Mouse (Mus musculus) brain, embryonic 14.5 days (tissue): ENCODE measurements around the gene Ttc32. TPM values are rescaled to one million over a fixed set of nuclear protein-coding genes. Genes with fewer than 3 reads are reported as not detected.
A peak's percentile ranks its signal among the peaks of the same experiment; 100 is the strongest.

ENCODE experiments used
- DNase-seq: peaks from one replicate; pipeline ENCODE4 v3.0.0-alpha.2; 2011; ENCODE audit warnings: low read depth
- CTCF ChIP-seq: fragments of 200-500 bp; IDR thresholded peaks from 2 replicates; pipeline ENCODE4 v1.5.1; 2012; ENCODE audit warnings: inconsistent platforms, mild to moderate bottlenecking, moderate library complexity, borderline replicate concordance; ENCODE audit not compliant: insufficient read depth, insufficient read length; ENCODE audit errors: extremely low read depth
- POLR2A ChIP-seq: fragments of 200-500 bp; IDR thresholded peaks from 2 replicates; pipeline ENCODE4 v1.6.1; 2012; ENCODE audit warnings: mild to moderate bottlenecking, inconsistent platforms, borderline replicate concordance; ENCODE audit not compliant: poor library complexity, insufficient read depth, insufficient read length, severe bottlenecking; ENCODE audit errors: extremely low read depth
- polyA plus RNA-seq: library from polyadenylated mRNA; depleted of rRNA; stranded (reverse); fragments of >200 nt; gene quantifications from 2 replicates; pipeline ENCODE4 v1.2.3, GENCODE M21; 2012; rRNA removed

Ttc32 gene
- polyA plus RNA-seq = 5.8 and 9.1 TPM in 2 replicates

DNA sequence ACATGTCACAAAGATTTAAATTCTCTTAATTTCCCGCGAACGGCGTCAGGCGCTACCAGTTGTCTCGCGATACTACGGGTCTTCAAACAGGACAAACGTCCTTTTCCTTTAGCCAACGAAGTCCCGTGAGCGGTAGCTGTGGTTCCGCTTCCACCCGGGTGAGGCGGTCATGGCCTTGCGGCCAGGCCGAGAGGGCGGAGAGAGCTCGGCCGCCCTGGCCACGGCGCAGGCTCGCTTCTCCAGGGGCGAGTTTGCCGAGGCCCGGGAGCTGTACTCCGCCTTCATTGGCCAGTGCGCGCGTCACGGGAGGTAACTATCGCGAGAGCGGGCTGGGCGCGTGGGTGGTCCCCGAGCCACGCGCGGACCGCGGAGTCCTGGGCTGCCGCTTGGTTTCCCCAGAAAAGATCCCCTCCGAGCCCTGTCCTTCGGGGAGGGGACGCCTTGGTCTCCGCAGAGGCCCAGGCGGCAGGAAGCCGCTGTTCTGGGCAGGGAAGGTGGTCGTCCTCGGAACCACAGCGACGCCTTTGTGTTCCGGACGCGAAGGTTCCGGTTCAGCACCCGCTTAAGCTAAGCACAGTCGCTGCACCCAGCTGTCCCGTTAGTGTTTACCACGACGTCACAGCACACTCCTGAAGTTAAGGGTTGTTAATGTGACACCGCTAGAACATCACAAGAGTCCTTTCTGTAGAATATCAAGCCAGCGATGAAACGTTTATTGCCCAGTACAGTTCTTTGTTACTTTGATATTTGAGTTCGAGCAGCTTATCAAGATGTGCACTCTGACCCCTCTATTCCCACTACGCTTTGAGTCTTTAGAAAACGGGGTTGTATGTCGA, at the start of gene Ttc32:
Ttc32 (plus strand) TSS at position 110 of the 836 bp plus-strand sequence.
- peak; percentile 97 for DNase-seq
- TF ChIP-seq POLR2A = peak; percentile 85
- no peak; the same call in 1 of the 2 replicates for TF ChIP-seq CTCF

DNA sequence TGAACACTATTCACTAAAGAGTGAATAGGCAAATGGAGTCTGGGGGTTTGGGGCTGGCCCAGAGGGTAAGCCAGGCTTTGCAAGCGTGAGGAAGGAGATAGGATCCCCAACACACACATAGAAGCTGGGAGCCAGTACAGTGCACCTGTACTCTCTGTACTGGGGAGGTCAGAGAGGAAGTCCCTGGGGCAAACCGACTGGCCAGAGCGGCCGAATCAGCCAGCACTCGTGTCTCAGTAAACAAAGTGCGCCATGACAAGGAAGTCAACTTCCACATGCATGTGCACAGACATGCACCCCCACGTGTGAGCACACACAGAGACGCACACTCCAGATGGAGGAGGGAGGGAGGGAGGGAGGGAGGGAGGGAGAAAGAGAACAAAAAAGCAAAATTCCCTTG, 36.6 kb upstream of the Ttc32 start:
- TF ChIP-seq POLR2A (no peak), CTCF (no peak)
- no peak for DNase-seq

DNA sequence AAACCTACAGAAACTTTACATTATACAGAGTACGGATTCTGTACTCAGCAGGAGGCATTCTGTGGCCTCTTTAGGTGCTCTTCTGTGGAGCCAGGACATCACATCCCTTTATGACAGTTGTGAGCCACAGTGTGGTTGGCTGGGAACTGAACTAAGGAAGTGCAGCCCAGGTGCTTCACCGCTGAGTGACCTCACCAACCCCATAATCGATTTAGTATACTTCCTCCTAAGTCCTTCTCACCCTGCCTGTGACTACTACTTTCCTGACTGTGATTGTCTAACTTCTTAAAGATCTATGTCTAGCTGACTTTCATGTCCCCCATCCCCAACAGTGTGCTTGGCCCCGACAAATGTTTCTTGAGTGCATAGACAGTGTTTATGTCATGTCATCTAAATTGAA, 31.5 kb upstream of the Ttc32 start:
- DNase-seq = no peak
- TF ChIP-seq CTCF = no peak
- TF ChIP-seq POLR2A = no peak

DNA sequence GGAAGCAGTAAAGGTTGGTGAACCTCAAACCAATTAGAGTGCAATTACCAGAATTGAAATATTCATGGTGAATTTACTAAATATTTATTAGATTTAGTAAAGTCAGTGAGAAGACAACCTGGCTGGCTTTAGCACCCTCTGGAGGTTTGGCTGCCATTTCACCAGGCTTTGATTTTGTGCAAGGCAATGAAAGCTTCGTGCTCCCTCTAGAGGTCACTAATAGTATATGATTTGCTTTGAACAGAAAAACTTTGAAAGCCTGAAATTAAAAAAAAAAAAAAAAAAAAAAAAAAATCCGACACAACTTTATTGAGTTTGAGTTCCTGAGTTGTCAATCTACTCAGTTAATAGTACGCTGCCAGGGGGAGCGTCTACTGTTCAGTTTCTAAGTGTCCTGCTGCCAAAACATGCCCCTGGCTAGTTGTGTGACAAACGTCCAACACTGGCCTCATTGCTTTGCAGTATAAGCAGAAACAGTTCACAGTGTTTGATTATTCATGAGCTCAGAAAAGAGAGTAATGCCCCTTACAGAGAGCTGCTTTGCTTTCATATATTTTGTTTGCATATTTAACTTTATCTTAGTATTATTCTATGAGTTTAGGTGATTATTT, 27.7 kb upstream of the Ttc32 start:
- TF ChIP-seq POLR2A (no peak), CTCF (peak; percentile 80)
- DNase-seq = peak; percentile 94

DNA sequence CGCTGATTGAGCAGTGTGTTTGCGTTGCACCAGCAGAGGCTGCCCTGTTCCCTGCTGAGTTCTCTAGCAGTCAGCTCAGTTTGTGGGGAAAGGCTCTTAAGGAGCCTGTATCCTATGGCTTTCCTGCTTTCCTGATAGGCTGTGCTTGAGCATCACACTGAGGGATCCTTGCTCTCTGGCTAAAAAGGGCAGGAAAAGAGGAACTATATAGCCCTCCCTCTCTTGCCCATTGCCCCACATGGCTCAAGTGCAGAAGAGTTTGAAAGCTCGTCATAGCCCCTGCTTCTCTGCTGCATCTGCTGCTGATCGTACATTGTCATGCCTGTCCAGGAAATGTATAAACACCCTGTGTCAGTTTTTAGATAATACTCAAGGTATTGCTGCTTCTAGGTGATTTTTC, 22.7 kb upstream of the Ttc32 start:
- DNase-seq = peak; percentile 5
- TF ChIP-seq CTCF (no peak), POLR2A (no peak)

DNA sequence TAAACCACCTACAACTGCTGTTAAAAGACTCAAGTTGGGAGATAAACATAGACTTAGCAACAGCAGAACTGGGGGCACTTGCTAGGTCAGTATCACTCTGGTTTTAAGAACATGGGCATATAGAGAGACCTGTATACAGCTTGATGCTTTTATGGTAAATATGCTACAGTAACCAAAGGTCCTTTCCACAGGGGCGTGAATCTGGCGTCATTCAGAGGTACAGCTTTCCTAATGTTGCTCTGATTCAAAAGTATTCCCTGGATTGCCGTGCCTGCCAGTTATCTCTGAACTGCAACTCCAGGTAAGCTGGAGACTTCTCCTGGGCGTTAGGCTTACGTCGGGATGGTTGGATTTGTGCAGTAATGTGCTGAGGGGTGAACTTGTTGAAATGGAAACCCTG, 22.0 kb upstream of the Ttc32 start:
- no peak for DNase-seq
- TF ChIP-seq POLR2A (no peak), CTCF (no peak)

DNA sequence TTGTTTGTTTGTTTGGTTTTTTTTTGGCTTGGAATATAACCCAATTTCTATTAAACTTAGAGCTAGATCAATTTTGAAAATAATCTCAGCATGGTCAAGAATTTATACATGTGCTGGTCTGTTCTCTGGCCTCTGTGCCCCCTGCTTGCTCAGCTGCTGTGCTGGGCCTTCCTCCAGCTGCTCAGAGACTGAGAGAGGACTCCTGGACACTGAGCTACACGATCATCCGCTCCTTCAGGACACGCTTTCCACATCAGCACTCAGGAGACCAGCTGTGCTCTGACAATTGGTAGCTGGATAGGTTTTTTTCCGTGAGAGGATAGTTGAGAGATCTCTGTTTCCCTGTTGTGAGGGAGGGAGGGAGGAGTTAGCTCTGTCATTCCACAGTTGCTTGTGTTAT, 19.5 kb upstream of the Ttc32 start:
- TF ChIP-seq CTCF (no peak), POLR2A (no peak)

DNA sequence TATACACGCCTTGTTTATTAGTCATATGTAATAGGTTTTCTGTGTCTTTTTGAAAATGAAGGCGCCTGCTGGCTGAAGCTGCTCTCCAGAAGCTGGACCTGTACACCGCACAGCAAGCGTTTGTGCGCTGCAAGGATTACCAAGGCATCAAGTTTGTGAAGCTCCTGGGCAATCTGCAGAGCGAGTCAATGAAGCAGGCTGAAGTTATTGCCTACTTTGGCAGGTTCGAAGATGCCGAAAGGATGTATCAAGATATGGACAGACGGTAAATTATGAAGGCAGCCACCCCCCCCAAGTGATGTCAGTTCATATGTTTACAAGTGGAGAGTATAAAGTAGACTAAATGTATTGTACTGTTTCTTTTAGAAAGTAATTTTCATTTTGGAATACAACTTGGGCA, 13.4 kb upstream of the Ttc32 start:
- DNase-seq = no peak
- TF ChIP-seq POLR2A (no peak), CTCF (no peak)

More for the DNA sequence above, 19.5 kb upstream of the Ttc32 start:
- DNase-seq = no peak

DNA sequence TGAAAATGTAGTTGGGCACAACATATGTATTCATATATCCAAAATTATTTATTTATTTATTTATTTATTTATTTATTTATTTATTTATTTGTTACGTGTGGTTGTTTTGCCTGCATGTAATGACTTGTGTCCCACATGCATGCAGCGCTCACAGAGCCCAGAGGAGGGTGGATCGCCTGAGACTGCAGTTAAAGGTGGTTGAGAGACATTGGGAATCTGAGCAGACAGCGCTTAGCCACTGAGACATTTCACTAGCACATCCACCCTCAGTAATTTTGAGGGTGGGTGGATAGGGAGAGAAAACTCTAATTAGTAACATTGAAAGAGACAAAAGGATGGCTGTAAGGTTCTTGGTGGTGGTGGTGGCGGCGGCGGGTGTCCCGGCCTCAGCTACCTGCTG, 9.4 kb upstream of the Ttc32 start:
- DNase-seq = no peak
- no peak for TF ChIP-seq CTCF
- no peak for TF ChIP-seq POLR2A

DNA sequence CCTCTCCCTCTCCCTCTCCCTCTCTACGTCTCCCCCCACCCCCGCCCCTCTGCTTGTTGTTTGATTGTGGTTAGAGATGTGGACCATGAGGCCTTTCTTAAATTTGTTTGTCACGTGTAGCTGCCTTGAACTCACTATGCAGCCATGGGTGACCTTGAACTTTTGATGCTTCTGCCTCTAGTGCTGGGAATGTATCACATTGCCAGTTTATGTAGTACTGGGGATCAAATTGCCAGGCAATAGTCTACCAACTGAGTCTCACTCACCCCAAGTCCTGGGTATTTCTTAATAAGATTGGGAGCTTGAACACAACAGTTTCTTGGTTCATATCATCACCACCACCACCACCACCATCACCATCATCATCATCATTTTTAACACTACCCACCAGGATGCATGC, 8.8 kb upstream of the Ttc32 start:
- TF ChIP-seq POLR2A = no peak
- TF ChIP-seq CTCF = no peak

DNA sequence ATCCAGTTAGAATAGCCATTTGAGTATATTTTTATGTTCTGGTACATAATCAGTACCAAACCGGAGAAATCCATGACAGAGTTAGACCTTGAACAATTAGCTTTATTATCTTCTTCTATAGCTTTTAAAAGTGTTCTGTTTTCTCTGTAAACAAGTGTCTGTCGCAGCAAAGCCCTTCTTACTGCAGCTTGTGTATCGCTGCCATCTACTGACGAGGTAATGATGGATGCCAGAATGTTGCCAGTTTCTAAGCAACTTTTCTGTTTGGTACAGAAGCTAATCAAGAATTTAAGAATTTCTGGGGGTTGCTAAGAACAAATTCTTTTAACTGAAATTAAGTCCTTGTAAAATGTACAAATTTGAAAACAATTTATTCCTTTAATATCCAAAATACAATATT, 6.8 kb upstream of the Ttc32 start:
- TF ChIP-seq POLR2A (no peak), CTCF (peak; percentile 35; the same call in 1 of the 2 replicates)
- DNase-seq = peak; percentile 42

More for the DNA sequence above, 8.8 kb upstream of the Ttc32 start:
- no peak for DNase-seq
